Mouse (Mus musculus) lung, postnatal 0 days (tissue): ENCODE measurements around the gene Gm3604. TPM values are rescaled to one million over a fixed set of nuclear protein-coding genes. Genes with fewer than 3 reads are reported as not detected.
A peak's percentile ranks its signal among the peaks of the same experiment; 100 is the strongest.
"Not testable (repeated sequence)": the region's sequence is repeated elsewhere in the genome, so short reads cannot be mapped to it uniquely, and the experiment has no call there.

Experiments
- ATAC-seq: fragments of 200-750 bp; cut with Nextera tagmentation; 2 replicates; pipeline ENCODE4 v1.8.0; 2017; ENCODE audit warnings: moderate library complexity
- DNase-seq: peaks from one replicate; pipeline ENCODE4 v3.0.0-alpha.2; 2016; ENCODE audit warnings: low spot score
- H3K27ac ChIP-seq: fragments of 300-500 bp; sonication (generic); 2 replicates; pipeline ENCODE4 v1.5.1; 2014; ENCODE audit warnings: antibody characterized with exemption, mild to moderate bottlenecking, low read length, mixed read lengths
- H3K27me3 ChIP-seq: fragments of 300-500 bp; sonication (generic); replicated peaks from 2 replicates; pipeline ENCODE4 v1.6.1; 2014; ENCODE audit warnings: low read length, mixed read lengths; ENCODE audit not compliant: insufficient read depth
- H3K36me3 ChIP-seq: fragments of 300-500 bp; sonication (generic); 2 replicates; pipeline ENCODE4 v1.6.1; 2014; ENCODE audit warnings: low read length, mixed read lengths; ENCODE audit not compliant: insufficient read depth
- H3K4me1 ChIP-seq: fragments of 300-500 bp; sonication (generic); 2 replicates; pipeline ENCODE4 v1.6.1; 2014; ENCODE audit warnings: antibody characterized with exemption, low read depth, low read length, mixed read lengths; ENCODE audit not compliant: insufficient read depth
- H3K4me2 ChIP-seq: fragments of 300-500 bp; sonication (generic); replicated peaks from 2 replicates; pipeline ENCODE4 v1.6.1; 2014; ENCODE audit warnings: low read depth, mild to moderate bottlenecking, low read length, moderate library complexity, mixed read lengths
- H3K4me3 ChIP-seq: fragments of 300-500 bp; sonication (generic); 2 replicates; pipeline ENCODE4 v1.5.1; 2014; ENCODE audit warnings: low read depth, low read length
- H3K9ac ChIP-seq: fragments of 300-500 bp; sonication (generic); replicated peaks from 2 replicates; pipeline ENCODE4 v1.6.1; 2014; ENCODE audit warnings: low read depth, mild to moderate bottlenecking
- H3K9me3 ChIP-seq: fragments of 300-500 bp; sonication (generic); 2 replicates; pipeline ENCODE4 v1.6.1; 2016; ENCODE audit warnings: low read length, mixed read lengths
- CTCF ChIP-seq: IDR thresholded peaks from 2 replicates; pipeline ENCODE4 v1.5.1; 2016; ENCODE audit warnings: antibody characterized with exemption, mild to moderate bottlenecking
- EP300 ChIP-seq: IDR thresholded peaks from 2 replicates; pipeline ENCODE4 v1.6.1; 2016; ENCODE audit warnings: antibody characterized with exemption, mild to moderate bottlenecking, control low read depth
- WGBS: fragments of 180-500 bp; shearing (Covaris S2); extraction: QIAGEN DNeasy Blood & Tissue Kit; methylation state at CpG from one replicate; pipeline ENCODE4 v1.1.7; 2014; 5-methylcytosine and 5-hydroxymethylcytosine counted together
- microRNA-seq: library from miRNA; unstranded; fragments of <30 nt; microRNA quantifications from one replicate; pipeline ENCODE4, GENCODE M21; 2016
- polyA plus RNA-seq: library from polyadenylated mRNA; unstranded; fragments of >200 nt; fragmentation: Nextera tagmentation; extraction: Ambion mirVana; gene quantifications from 2 replicates; pipeline ENCODE4 v1.2.1, GENCODE M21; 2015

Gene Gm3604
- polyA plus RNA-seq: 1.7 and 1.8 TPM in 2 replicates

- not testable (repeated sequence) for ATAC-seq, H3K27ac ChIP-seq, H3K36me3 ChIP-seq, H3K4me1 ChIP-seq, H3K9ac ChIP-seq, H3K9me3 ChIP-seq, H3K27me3 ChIP-seq
- H3K4me3 ChIP-seq: peak within 1 kb of the TSS; percentile 43
- 9% methylated on average over 13 of the region's 13 CpGs for WGBS
- peak; percentile 59 for DNase-seq
- H3K4me2 ChIP-seq: peak within 1 kb of the TSS; percentile 47
Measured at GRCm38 (mm10) chr13:62382952-62383351, at the start of gene Gm3604. Gm3604 (minus strand) TSS chr13:62383177.

- ATAC-seq, H3K4me1 ChIP-seq, H3K27ac ChIP-seq, H3K9ac ChIP-seq, H3K27me3 ChIP-seq, H3K9me3 ChIP-seq, H3K4me3 ChIP-seq, H3K36me3 ChIP-seq, DNase-seq, H3K4me2 ChIP-seq: not testable (repeated sequence)
- WGBS: 72% methylated on average over 3 of the region's 3 CpGs
Measured at GRCm38 (mm10) chr13:62399206-62399605, 16.2 kb upstream of the Gm3604 start.

- H3K9me3 ChIP-seq, H3K36me3 ChIP-seq, H3K27ac ChIP-seq, H3K9ac ChIP-seq, H3K4me2 ChIP-seq, ATAC-seq, H3K27me3 ChIP-seq, H3K4me3 ChIP-seq, DNase-seq, H3K4me1 ChIP-seq: not testable (repeated sequence)
- 88% methylated on average over 7 of the region's 8 CpGs for WGBS
Measured at GRCm38 (mm10) chr13:62390076-62390620, 7.2 kb upstream of the Gm3604 start.

- Histone ChIP-seq H3K4me3 (no peak overlapping the region), H3K9ac (no peak overlapping the region), H3K4me2 (no peak overlapping the region), H3K27ac (no peak overlapping the region), H3K36me3 (no peaks in the 10 kb centered on the region), H3K9me3 (peaks cover 4% of the 10 kb centered on the region; the same call in 1 of the 2 replicates), H3K27me3 (no peaks in the 10 kb centered on the region), H3K4me1 (no peaks in the 10 kb centered on the region)
- no peak for TF ChIP-seq CTCF
- no peak for TF ChIP-seq EP300
- no peak for ATAC-seq
- no peak for DNase-seq
Measured at GRCm38 (mm10) chr13:62331786-62332185, 51.2 kb downstream of the Gm3604 start.

- no peak for DNase-seq
- Histone ChIP-seq H3K27me3 (no peaks in the 10 kb centered on the region), H3K36me3 (no peaks in the 10 kb centered on the region), H3K4me3 (no peak overlapping the region), H3K27ac (no peak overlapping the region), H3K9ac (no peak overlapping the region), H3K9me3 (peaks cover 4% of the 10 kb centered on the region; the same call in 1 of the 2 replicates), H3K4me1 (no peaks in the 10 kb centered on the region), H3K4me2 (no peak overlapping the region)
- 69% methylated on average over 2 of the region's 2 CpGs for WGBS
- TF ChIP-seq EP300: no peak
- no peak for TF ChIP-seq CTCF
- no peak for ATAC-seq
Measured at GRCm38 (mm10) chr13:62331381-62331780, 51.6 kb downstream of the Gm3604 start.

Small RNAs within 50 kb of the gene (microRNA-seq; reads per million reads assigned to microRNA genes)
- gene Gm25933: not detected

Other genes with a start within 250 kb of the Gm3604 start
- gene Gm49359, start 83.7 kb upstream of the Gm3604 start, polyA plus RNA-seq: 6.7 and 9.0 TPM in 2 replicates
- gene Zfp935, start 175.3 kb upstream of the Gm3604 start, polyA plus RNA-seq: not detected in 2 replicates
- 3.8 and 4.2 TPM in 2 replicates for gene Zfp934, start 188.0 kb upstream of the Gm3604 start, polyA plus RNA-seq
- 2.6 and 3.6 TPM in 2 replicates for gene 6720489N17Rik, start 241.0 kb upstream of the Gm3604 start, polyA plus RNA-seq